Mouse (Mus musculus): Measurements from ENCODE around the gene Lamc3. TPM values are rescaled to one million over a fixed set of nuclear protein-coding genes. Genes with fewer than 3 reads are reported as not detected.

The Lamc3 gene
- polyA plus RNA-seq, 1 experiment: not detected

GRCm38 (mm10) chr2:31935054-31935453 is 48.0 kb downstream of the Lamc3 start:
- Histone ChIP-seq H3K27me3 (ENCODE audit: control insufficient read depth) (no peaks in the 10 kb centered on the region), H3K4me3 (replicated peaks) (no peak overlapping the region), H3K36me3 (ENCODE audit: control insufficient read depth) (no peaks in the 10 kb centered on the region), H3K4me1 (ENCODE audit: control insufficient read depth) (no peaks in the 10 kb centered on the region), H3K9me3 (ENCODE audit: control insufficient read depth, low read length) (no peaks in the 10 kb centered on the region)
- TF ChIP-seq GATA1 (IDR thresholded peaks at IDR 0.05; ENCODE audit: low read length): no peak
- no peak for TF ChIP-seq TAL1 (IDR thresholded peaks at IDR 0.05; ENCODE audit: low read length)

GRCm38 (mm10) chr2:31938298-31938697 is 51.2 kb downstream of the Lamc3 start:
- Histone ChIP-seq H3K36me3 (ENCODE audit: control insufficient read depth) (no peaks in the 10 kb centered on the region), H3K9me3 (ENCODE audit: control insufficient read depth, low read length) (no peaks in the 10 kb centered on the region), H3K4me3 (replicated peaks) (no peak overlapping the region), H3K4me1 (ENCODE audit: control insufficient read depth) (no peaks in the 10 kb centered on the region), H3K27me3 (ENCODE audit: control insufficient read depth) (no peaks in the 10 kb centered on the region)
- TF ChIP-seq GATA1 (IDR thresholded peaks at IDR 0.05; ENCODE audit: low read length) (no peak), TAL1 (IDR thresholded peaks at IDR 0.05; ENCODE audit: low read length) (no peak)

DNA sequence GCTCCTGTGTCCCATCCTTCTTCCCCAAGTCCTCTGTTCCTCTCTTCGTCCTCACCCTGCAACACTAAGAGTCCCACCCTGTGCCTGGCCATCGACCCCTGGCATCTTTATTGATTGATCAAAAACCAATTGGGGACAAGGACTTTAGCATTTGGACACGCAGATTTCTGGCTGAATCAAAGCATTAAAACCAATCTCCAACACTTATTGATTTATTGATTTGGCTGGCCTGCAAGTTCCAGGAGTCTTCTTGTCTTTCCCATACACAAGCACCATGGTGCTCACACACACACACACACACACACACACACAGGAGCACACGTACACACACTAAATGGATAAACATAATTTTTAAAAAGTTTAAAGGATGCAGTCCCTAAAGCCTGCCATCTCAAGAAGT is 55.9 kb downstream of the Lamc3 start:
- Histone ChIP-seq H3K9me3 (ENCODE audit: control insufficient read depth, low read length) (no peaks in the 10 kb centered on the region), H3K36me3 (ENCODE audit: control insufficient read depth) (no peaks in the 10 kb centered on the region), H3K4me1 (ENCODE audit: control insufficient read depth) (no peaks in the 10 kb centered on the region), H3K27me3 (ENCODE audit: control insufficient read depth) (peaks cover 10% of the 10 kb centered on the region), H3K4me3 (replicated peaks) (no peak overlapping the region)
- no peak for TF ChIP-seq TAL1 (IDR thresholded peaks at IDR 0.05; ENCODE audit: low read length)
- TF ChIP-seq GATA1 (IDR thresholded peaks at IDR 0.05; ENCODE audit: low read length): no peak

GRCm38 (mm10) chr2:31945580-31945979 is 58.5 kb downstream of the Lamc3 start:
- H3K9me3 ChIP-seq (ENCODE audit: control insufficient read depth, low read length): no peaks in the 10 kb centered on the region; the same call in 1 of the 2 replicates
- H3K36me3 ChIP-seq (ENCODE audit: control insufficient read depth): no peaks in the 10 kb centered on the region
- TF ChIP-seq TAL1 (IDR thresholded peaks at IDR 0.05; ENCODE audit: low read length): no peak
- TF ChIP-seq GATA1 (IDR thresholded peaks at IDR 0.05; ENCODE audit: low read length): no peak
- H3K4me3 ChIP-seq (replicated peaks): no peak overlapping the region
- H3K27me3 ChIP-seq (ENCODE audit: control insufficient read depth): peaks cover 35% of the 10 kb centered on the region
- peaks cover 3% of the 10 kb centered on the region for H3K4me1 ChIP-seq (ENCODE audit: control insufficient read depth)

- Histone ChIP-seq H3K4me3 (replicated peaks) (no peak overlapping the region), H3K27me3 (ENCODE audit: control insufficient read depth) (peaks cover 59% of the 10 kb centered on the region), H3K4me1 (ENCODE audit: control insufficient read depth) (peaks cover 3% of the 10 kb centered on the region), H3K36me3 (ENCODE audit: control insufficient read depth) (no peaks in the 10 kb centered on the region), H3K9me3 (ENCODE audit: control insufficient read depth, low read length) (no peaks in the 10 kb centered on the region; the same call in 1 of the 2 replicates)
- no peak for TF ChIP-seq GATA1 (IDR thresholded peaks at IDR 0.05; ENCODE audit: low read length)
- no peak for TF ChIP-seq TAL1 (IDR thresholded peaks at IDR 0.05; ENCODE audit: low read length)
These were observed 61.3 kb downstream of the Lamc3 start for GRCm38 (mm10) chr2:31948392-31948791.

DNA sequence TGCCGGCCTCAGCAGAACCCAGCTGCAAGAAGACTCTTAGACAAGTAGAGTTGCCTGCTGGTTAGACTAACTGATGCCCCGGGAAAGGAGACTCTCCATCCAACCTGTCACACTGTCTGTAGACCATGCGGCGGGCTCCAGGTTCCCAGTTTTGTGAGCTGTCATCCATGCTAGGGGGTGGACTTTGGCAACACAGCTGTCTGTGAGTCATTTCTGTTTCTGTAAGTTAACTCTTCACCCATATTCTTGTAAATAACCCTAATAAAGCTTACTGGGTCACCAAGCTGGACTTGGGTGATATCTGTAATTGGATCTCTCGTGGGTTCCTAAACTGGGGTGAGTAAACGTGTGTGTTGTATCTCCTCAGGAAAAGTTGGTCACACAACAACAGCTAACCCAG is 61.7 kb downstream of the Lamc3 start:
- Histone ChIP-seq H3K4me1 (ENCODE audit: control insufficient read depth) (peaks cover 3% of the 10 kb centered on the region), H3K36me3 (ENCODE audit: control insufficient read depth) (no peaks in the 10 kb centered on the region), H3K4me3 (replicated peaks) (no peak overlapping the region), H3K27me3 (ENCODE audit: control insufficient read depth) (peaks cover 61% of the 10 kb centered on the region), H3K9me3 (ENCODE audit: control insufficient read depth, low read length) (no peaks in the 10 kb centered on the region; the same call in 1 of the 2 replicates)
- TF ChIP-seq TAL1 (IDR thresholded peaks at IDR 0.05; ENCODE audit: low read length): no peak
- no peak for TF ChIP-seq GATA1 (IDR thresholded peaks at IDR 0.05; ENCODE audit: low read length)

DNA sequence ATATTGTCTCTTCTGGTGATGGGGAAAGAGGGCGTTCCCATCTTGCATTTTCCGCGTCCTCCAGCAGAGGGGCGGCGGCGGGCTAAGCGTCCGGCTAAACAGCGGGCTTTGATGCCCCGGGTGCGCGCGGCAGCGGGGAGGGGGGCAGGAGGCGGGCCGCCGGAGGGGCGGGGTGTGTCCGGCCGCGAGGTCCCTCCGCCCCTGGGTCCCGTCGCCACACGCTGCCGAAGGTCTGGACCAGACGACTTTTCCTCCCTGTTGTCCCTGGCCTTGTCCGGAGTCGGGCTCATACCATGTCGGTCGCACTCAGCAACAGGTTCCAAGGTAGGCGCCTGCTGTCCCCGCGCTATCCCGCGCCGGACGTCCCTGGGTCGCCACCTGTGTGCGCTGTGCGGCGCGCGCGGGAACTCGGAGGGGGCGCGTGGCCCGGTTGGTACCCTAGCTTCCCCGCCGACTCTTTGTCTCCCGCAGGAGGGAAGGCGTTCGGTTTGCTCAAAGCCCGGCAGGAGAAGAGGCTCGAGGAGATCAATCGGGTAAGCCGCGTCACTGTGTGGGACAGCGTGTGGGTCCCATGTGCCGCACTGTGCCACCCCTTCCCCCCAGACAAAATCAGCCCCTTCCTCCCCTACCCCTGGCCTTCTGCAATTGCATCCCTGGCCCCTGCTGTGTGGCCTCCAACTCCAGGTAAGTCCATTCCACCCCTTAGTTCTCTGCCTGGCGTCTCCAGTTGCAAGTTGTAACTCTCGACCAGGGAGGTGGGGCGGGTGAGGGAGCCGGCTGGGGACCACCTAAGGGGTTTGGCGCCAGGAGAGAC is 63.2 kb downstream of the Lamc3 start, which contains the start of gene Aif1l:
Aif1l (plus strand) TSS at position 82 of the 814 bp plus-strand sequence.
- H3K36me3 ChIP-seq (ENCODE audit: control insufficient read depth): no peaks in the 10 kb centered on the region
- H3K27me3 ChIP-seq (ENCODE audit: control insufficient read depth): peaks cover 55% of the 10 kb centered on the region
- peak within 1 kb of the TSS; percentile 35 for H3K4me3 ChIP-seq (replicated peaks)
- H3K9me3 ChIP-seq (ENCODE audit: control insufficient read depth, low read length): no peaks in the 10 kb centered on the region; the same call in 1 of the 2 replicates
- peaks cover 3% of the 10 kb centered on the region for H3K4me1 ChIP-seq (ENCODE audit: control insufficient read depth)
- TF ChIP-seq GATA1 (IDR thresholded peaks at IDR 0.05; ENCODE audit: low read length) (no peak), TAL1 (IDR thresholded peaks at IDR 0.05; ENCODE audit: low read length) (no peak)

DNA sequence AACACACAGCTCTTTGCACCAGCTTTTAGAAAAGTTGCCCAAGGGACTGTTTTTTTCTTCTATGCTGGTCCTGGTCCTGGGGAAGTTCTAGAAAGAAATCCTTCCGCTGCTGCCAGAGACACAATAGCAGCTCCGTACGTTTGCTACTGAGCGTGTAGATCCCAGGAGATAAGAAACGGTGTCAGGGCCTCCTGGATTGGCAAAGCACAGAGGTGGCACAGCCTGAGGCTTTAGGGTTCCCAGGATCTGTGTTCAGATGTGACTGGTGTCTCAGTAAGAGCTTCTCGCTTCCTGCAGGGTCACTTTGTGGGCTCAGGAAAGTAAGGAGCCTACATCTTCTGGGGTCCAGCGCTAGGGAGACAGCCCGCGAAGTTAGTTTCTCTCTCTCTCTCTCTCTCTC is 63.9 kb downstream of the Lamc3 start:
- H3K27me3 ChIP-seq (ENCODE audit: control insufficient read depth): peaks cover 53% of the 10 kb centered on the region
- no peak for TF ChIP-seq TAL1 (IDR thresholded peaks at IDR 0.05; ENCODE audit: low read length)
- TF ChIP-seq GATA1 (IDR thresholded peaks at IDR 0.05; ENCODE audit: low read length): peak; percentile 43; the same call in 1 of the 2 replicates
- no peak overlapping the region for H3K4me3 ChIP-seq (replicated peaks)
- H3K9me3 ChIP-seq (ENCODE audit: control insufficient read depth, low read length): no peaks in the 10 kb centered on the region; the same call in 1 of the 2 replicates
- no peaks in the 10 kb centered on the region for H3K36me3 ChIP-seq (ENCODE audit: control insufficient read depth)
- H3K4me1 ChIP-seq (ENCODE audit: control insufficient read depth): peaks cover 3% of the 10 kb centered on the region

DNA sequence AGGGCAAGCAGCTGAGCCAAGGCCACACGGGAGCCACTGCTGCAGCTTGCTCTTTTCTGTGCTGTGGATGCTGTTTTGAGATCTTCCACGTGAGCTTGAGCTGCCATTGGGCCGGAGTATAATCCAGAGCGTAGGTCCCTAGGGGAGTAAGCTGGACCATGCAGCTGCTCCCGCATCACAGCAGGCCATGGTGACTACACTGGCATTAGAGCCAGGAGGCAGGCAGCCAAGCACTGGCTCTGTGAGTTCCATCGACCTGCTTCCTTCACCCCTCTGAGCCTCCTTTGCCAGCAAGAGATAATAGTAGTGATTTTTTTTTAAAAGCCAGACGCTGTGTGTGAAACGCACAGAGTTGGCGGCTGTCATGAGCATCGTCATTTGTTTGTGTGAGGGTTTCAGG is 65.1 kb downstream of the Lamc3 start:
- H3K9me3 ChIP-seq (ENCODE audit: control insufficient read depth, low read length): no peaks in the 10 kb centered on the region; the same call in 1 of the 2 replicates
- TF ChIP-seq TAL1 (IDR thresholded peaks at IDR 0.05; ENCODE audit: low read length) (0 out of 3 replicates have a peak, but pooled peaks have one; percentile 11), GATA1 (IDR thresholded peaks at IDR 0.05; ENCODE audit: low read length) (no peak)
- H3K36me3 ChIP-seq (ENCODE audit: control insufficient read depth): no peaks in the 10 kb centered on the region
- H3K4me1 ChIP-seq (ENCODE audit: control insufficient read depth): peaks cover 3% of the 10 kb centered on the region
- H3K27me3 ChIP-seq (ENCODE audit: control insufficient read depth): peaks cover 53% of the 10 kb centered on the region
- no peak overlapping the region for H3K4me3 ChIP-seq (replicated peaks)

Measured in erythroblast, embryonic 14.5 days (primary cell).